Mouse (Mus musculus): ENCODE data around the gene Pex10.

The Pex10 gene

DNA sequence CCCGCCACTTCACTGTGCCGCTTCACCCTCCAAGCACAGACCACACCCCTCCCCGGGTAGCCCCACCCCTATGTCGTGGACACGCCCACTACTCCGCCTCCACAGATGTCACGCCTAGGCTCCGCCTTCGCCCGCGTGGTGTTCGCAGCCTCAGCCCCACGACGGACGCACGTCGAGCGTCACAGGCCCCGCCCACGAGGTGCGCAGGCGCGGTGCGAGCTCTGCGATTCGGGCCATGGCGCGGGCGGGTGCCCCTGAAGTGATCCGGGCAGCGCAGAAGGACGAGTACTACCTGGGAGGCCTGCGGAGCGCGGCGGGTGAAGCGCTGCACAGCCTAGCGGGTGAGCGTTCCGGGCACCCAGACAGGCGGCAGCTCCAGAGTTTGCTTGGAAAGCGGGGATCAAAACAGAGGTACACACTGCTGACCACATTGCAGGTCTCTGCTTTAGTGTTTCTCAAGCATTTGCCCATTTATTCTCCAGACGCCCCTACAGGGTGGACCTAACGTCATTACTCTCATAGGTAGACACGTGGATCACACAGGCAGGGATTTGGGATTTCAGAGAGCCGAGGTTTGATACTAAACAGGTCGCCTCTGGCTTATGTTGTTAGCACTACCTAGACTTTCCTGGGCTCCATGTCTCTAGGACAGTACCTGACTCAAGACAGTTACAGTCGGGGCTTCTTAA is at the start of gene Pex10:
Gene Pex10, plus strand, starts transcription at position 183 of the 689 bp plus-strand sequence.
- DNase-seq (ENCODE audit: low read depth, low spot score) = peak; percentile 99

DNA sequence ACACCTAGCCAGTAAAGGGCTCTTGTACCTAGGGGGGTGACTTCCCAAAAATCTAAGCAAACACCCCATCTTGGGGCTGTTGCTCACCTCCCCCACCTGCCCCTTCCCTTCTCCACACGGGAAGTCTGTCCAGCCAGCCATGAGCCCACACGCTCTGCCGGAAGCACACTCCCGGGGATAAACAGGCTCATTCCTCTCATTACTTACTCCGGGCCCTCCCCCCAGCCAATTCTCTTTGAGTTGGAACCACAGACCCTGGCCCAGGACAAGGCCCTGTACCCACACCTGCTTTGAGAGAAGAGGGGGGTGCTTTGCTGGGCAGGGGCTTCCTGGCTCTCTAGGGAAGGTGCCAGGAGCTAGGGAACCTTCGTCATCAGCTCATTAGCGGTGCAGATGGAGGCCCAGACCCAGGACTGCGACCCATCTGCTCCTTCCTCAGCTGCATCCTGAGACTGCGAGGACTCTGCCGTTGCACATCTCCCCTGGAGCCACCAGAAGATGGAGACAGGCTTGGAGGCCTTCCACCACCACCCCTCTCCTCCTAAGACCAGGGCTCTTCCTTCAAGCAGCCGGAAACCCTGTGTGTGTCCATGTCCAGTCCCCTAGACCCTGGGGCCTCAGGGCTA is 49.5 kb upstream of the Pex10 start:
- DNase-seq (ENCODE audit: low read depth, low spot score) = peak; percentile 86

DNA sequence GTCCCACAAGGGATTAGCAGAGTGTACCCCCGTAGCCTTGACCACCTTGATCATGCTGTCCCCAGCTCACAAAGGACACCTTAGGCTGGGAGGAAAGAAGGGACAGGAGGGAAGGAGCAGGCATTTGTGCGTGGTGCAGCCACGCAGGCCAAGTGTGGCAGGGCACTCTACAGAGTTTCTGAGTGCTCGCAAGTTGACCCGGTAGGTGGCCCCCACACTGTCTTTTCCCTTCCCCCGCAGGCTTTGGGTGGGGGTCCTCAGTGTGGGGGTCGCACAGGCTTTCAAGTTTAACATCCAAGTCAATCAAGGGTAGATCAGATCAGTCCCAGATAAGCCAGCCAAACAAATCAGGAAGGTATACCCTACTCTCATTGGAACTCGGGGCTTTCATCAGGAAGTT is 48.8 kb upstream of the Pex10 start:
- no peak for DNase-seq (ENCODE audit: low read depth, low spot score)

DNA sequence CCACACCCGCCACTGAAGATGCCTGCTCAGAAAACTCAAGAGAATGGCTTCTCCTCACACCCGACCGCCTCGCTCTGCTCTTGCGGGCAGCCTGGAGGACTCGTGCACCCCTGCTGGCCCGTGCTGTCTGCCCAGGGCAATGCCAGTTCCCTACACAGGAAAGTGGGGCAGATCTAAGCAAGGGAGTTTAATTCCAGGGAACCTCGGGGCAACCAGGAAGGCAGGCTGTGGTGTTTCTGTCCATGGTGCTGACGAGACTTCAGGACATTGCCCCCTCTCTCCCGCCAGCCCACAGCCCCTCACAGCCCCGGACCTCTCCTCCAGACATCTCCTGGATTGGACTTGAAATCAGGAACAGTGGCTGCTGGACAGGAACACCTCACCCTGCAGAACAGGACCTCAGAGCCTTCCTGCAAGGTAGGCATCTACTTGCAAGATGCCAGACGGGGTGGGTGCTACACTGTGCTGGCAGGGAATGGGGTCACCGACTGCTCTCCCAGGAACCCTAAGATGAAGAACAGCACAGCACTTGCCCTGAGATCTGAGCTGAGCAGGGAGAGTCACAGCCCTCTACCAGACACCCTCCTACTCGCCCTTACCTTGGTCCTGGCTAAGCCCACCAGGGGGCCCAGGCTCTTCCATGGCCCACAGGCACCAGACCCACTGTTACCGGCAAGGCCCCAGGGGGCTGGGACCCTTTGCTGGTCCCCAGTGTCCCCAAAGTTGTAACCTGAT is 48.0 kb upstream of the Pex10 start:
- peak; percentile 88 for DNase-seq (ENCODE audit: low read depth, low spot score)

DNA sequence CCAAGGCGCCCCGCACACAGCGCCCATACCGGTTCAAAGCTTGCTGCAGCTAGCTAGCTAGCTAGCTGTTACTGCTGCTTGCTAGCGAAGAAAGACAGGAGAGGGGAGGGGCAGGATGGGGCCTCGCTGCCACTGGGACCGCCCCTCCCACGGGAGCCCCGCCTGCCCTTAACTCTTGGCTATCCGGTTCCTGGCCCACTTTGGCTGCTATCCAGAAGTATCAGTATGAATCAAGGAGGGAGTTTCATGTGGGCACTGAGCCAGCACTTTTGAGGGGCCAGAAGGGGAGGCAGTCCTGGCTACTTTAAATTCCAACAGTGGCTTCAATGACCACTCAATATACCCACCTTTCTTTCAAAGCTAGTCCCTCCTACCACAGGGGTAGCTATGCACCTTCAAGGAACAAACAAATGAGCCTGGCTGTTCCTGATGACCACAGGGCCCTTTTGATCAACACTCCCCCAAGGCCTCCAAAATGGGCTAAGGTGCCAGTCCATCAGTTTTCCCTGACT is 47.4 kb upstream of the Pex10 start:
- DNase-seq (ENCODE audit: low read depth, low spot score) = peak; percentile 91

DNA sequence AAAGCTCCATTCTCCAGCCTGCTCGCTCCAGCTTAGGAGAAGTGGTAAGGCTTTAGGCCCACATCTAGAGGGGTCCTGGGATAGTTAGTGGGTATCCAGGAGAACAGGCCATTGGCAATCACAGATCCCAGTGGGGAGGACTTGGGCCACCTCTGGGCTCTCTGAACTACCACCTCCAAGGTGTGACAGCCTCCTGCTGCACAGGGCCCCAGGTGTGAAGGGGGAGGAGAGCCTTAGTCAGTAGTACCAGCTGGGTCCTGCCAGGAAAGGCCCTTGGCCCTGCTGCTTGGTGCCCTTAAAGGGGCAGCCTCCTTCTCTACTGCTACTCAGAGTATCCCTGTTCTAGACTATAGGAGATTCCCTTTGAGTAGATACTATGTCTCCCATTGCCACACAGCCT is 46.7 kb upstream of the Pex10 start:
- no peak for DNase-seq (ENCODE audit: low read depth, low spot score)

DNA sequence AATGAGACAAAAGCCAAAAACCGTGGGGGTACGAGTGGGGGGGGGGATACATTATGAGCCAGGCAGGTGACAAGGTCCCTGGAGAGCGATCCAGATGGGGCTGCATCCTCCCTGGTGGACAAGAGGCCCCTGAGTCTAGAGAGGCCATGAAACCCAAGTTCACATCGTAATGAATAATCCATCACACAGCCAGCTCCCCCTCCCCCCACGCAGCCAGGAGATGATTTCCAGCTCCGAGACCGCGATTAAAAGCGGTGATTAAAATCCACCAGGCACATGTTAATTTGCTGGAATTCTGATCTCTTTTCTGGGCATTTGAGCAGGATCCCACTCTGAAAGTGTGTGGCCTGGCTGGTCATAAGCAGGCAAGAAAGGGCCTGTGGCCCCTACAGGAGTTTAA is 46.0 kb upstream of the Pex10 start:
- no peak for DNase-seq (ENCODE audit: low read depth, low spot score)

DNA sequence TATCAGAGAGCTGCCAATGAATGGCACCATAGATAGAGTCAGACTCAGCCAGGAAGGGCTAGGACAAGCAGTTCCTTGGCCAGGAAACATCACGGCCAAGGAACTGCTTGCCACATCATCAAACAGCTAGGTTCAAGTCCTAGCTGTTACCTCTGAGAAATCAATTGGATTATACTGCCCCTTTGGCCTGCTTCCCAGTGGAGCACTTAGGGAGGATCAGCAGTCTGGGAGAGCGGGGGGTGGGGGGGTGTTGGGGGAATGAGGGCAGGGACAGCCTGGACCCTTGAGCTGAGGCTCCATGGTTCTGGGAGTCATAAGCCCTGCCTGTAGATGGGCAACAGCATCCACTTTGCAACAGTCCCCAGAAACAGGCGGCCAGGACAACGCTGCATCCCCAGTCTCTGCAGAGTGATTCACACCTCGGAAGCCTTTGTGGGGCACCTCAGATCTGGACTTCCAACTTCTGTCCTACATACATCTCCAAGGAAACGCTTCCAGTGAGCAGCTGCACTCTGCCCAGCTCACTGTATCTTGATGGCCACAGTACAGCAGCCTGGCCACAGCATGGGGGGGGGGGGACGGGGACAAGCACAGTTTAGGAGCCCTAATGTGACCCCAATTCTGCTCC is 44.5 kb upstream of the Pex10 start:
- DNase-seq (ENCODE audit: low read depth, low spot score) = peak; percentile 60

DNA sequence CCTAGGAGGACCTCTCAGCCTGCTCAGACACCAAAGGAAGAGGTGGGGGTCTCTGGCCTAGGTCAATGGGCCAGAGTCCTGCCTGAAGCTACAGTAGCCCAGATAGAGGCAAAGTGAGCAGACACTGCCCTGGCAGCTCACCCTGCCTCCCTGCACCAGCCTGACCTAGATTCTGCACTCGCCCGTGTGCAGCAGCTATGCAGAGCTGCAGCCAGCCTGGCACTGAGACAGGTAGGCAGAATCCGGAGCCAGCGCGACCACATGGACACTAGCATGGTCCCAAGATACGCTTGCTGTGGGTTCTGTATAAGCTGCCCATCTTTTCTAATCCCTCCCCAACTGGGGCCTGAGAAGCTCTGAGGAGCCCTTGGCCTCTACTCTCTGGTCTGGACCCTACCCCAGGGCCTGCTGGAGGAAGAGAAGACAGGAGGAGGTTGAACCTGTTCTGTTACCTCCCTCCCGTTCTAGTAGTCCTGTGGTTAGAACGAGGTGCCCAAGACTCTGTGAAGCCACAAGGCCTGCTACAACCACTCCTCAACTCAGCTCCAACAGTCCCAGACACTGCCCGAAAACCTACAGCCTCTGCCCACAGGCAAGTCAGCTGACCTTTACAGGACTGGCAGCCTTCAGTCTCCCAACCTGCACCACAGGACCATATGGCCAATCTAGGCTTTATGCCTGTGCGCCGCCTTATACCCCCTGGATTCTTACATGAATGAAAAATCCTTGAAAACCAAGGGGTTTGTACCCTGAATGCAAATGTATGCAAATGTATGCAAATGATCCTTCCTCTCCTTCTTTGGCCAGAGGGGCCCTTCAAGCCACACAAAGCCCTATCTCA is 42.4 kb upstream of the Pex10 start:
- peak; percentile 92 for DNase-seq (ENCODE audit: low read depth, low spot score)

DNA sequence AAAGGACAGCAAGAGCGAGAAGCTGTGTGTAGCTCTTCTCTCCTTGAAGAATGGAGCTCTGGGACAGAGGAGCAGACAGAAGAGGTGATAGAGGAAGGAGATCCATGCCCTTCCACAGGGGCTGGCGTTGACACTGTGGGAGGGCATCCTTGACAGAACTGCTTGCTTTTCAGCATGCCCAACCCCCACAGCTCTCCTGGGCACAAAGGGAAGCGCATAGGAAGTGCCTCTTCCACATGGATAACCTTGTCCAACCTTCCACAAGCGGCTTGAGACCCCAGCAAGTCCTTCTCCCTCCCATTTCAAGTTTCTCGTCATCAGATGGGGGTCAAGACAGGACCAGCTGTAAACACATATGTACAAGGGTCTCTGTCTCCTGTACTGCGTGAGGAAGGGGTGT is 33.7 kb upstream of the Pex10 start:
- no peak for DNase-seq (ENCODE audit: low read depth, low spot score)

DNA sequence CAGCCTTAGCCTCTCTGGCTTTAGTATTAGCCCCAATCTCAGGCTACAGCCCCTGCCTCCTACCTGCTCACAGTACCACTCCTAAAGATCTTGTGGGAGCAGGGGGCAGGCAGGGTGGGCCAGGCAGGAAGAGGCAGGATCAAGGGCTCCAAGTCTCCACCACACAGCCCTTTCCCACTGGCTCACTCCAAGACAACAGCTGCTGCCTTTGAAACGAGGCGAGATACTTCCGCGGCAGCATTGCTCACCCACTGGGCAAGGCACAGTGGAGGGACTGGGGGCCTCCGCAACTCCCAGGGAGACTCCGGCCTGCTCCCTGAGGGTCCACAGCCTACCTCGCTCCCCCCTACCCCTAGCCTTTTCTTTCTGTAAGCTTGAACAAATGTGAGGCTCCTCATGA is 32.6 kb upstream of the Pex10 start:
- DNase-seq (ENCODE audit: low read depth, low spot score) = no peak

DNA sequence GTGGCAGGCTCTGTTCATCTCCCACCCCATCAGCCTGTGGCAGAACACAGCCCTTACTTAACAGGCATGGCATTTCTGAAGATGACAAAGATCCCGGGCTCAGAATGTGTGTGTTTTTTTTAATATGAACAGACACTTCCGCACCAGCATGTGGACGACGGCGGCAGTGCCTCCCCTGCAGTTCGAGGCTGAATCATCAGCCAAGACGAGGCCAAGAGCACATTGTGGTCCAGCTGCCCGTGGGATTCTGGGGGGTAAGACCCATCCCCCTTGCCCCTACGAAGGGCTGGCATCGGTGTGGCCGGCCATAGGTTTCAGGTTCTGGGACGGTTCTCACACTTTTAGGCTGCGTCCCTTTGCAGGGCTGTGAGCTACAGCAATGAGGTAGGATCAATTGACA is 32.0 kb upstream of the Pex10 start:
- DNase-seq (ENCODE audit: low read depth, low spot score) = peak; percentile 77

DNA sequence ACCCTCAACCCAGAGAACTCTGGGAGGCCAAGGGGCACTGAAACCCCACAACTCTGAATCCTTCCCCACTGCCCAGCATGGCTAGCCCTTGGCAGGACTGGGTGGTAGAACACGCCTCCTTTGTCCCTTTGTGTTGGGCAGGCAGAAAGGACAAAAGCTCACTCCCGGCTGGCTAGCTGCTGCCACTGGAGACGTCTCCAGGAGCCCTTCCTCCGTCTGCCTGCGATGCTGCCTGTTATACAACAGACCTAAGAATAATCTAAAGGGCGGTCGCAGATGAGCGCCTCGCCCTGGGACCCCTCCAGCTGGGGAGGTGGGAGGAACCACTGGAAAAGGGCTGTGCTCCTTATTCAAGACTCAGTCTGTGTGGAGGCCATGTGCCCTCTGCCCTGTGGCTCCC is 26.6 kb upstream of the Pex10 start:
- peak; percentile 70 for DNase-seq (ENCODE audit: low read depth, low spot score)

DNA sequence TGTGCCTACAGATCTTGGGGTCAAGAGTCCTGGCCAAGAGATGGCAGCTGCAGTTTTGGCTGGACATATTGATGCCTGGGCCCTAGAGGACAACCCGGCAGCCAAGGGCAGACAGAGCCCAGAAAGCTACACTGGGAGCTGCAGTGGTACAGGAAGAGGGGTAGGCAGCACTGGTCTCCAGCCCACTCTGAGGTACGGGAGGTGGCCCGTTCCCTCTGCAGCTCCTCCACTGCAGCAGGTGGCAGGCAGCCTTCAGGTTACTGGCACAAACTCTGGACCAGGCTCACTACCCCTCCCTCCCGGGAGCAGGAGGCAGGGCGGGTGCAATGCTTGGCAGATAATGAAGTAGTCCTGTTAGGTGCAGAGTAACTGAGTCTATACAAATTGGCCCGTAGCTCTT is 26.1 kb upstream of the Pex10 start:
- DNase-seq (ENCODE audit: low read depth, low spot score) = peak; percentile 73

DNA sequence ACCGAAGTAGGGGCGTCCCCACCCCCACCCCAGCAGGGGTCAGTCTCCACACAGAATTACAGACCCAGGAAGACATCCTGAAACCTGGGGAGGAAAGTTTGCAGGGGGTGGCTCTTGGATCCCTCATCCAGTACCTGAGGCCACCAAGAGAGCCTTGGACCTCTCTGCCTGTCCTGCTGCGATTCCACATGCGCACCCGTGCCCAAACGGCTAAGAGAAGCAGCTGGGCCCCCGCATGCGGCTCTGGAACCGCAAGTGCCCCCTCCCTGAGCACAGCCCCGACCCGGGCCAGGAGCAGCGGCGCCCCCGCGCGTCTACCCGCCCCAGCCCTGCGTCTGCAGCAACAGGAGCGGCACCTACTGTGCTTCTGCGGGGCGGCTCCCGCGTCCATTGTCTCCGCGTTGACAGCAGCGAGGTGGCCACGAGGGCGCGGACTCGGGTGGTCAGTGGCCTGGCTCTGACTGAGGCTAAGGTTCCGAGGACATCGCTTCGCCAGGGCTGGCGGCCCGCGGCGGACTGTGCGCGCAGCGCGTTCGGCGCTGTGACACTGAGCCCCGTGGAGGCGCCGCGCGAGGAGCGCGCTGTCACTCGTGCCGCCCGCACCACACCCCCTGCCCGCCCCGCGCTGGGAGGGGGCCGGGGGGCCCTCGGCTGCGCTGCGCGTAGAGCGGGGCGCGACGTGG is 24.1 kb upstream of the Pex10 start:
- DNase-seq (ENCODE audit: low read depth, low spot score) = peak; percentile 69

DNA sequence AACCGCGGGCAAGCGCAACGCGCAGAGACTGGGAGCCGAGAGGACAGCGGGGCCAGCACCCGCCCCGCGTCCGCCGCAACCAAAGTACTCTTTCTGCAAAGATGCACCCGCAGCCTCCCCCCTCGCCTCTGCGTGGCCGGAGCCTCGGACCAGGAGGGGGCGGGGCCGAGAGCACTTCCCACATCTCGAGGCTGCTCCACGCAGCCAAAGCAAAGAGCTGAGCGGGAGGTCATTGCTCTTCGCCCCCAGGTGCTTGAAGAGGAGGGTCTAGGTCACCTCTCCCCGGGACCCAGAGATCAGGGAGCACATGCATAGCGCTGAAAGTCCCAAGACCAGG is 23.6 kb upstream of the Pex10 start:
- no peak for DNase-seq (ENCODE audit: low read depth, low spot score)

DNA sequence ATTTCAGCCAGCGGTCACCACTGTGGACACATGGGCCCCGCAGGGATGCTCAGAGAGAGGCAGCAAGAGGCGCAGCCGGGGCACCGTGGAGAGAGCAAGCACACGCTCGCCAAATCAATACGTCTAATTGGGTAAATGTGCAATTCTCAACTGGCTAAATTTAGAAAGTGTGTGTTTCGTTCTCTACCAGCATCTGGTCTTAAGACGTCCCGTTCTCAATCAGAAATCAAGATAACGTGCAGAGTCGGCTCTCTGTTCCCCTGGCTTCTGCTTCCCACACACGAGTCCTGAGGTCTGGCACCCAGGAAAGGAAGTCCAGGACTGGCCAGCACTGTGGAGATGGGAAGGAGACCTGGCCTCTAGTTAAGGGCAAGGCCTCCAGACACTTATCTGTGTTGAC is 20.2 kb upstream of the Pex10 start:
- DNase-seq (ENCODE audit: low read depth, low spot score) = peak; percentile 48

DNA sequence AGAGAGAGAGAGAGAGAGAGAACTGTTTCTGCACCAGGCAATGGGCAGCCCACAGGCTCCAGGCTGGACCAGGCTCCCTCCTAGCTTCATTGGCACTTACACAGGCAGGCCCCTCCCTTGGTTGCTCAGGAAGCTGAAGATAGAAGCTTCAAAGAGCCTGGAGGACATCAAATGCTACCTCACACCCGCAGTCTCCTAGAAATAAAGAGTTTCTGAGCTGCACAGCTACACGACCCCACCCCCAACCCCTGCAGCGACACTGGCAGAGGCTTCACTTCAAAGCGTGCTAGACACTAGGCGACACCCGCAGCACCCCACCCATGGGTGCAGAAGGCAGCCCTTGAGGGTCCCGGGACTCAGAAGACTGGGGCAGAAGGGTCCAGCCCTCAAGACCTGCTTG is 16.7 kb upstream of the Pex10 start:
- DNase-seq (ENCODE audit: low read depth, low spot score) = no peak

DNA sequence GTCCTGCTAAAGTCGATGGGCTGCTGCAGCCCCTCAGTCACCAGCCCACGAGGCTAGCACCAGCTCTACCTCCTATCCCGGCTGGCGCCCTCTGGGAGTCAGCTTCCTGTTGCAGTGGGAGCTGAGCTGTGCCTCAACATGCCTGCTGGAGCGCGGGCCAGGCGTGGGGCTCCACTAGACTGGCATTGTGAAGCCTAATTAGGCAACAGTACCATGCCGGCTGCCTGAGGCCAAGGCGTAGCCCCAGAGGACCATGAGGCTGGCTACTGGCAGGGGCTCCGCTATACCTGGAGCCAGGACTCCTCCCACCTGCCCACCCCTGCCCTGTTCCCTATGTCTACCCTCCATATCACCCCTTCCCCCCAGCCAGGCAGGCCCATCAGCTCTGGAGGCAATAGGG is 10.1 kb upstream of the Pex10 start, which contains the start of gene Plch2:
Gene Plch2, minus strand, starts transcription at position 61 of the 400 bp plus-strand sequence.
- DNase-seq (ENCODE audit: low read depth, low spot score) = no peak

DNA sequence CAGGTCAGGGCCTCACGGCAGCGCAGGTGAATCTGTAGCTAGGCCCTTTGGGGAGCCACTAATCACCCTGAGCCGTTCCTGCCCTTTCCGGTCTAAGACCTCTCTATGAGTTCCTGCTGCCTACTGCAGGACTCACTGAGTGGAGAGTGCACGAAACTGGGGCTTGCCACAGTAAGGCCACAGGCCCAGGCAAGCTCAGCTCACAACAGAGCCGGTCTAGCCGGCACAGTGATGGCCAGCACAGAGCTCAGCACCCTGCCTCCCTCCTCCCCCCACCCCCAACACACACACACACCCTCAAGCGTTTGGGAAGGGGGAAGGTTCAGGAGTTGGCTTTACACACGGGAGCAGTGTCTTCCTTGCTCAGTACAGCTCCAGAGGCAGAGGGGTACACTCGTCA is 8.5 kb upstream of the Pex10 start:
- no peak for DNase-seq (ENCODE audit: low read depth, low spot score)

DNA sequence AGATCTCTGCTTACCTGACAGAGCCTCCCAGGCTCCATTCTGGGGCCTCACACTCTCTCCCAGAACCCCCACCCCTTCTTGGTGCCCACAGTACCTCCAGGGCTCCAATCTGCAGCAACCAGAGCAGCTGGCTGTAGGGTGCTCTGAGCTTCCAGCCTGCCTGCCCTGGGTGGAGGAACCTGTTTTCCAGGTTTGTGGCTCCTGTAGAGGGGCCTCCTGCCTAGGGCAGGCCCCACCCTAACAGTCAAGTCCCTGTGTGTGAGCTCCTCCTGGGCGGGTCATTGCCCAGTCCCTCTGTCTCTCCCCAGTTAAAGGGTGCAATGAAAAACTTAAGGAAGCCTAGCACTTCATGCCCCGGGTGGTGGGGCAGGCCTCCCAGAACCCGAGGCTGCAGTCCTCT is 2.9 kb upstream of the Pex10 start:
- DNase-seq (ENCODE audit: low read depth, low spot score) = no peak
